Mouse (Mus musculus): ENCODE results near the gene Gm28308. TPM values are rescaled to one million over a fixed set of nuclear protein-coding genes. Genes with fewer than 3 reads are reported as not detected.

The Gm28308 gene
- polyA plus RNA-seq, 1 experiment from 2014 or later, result not detected

DNA sequence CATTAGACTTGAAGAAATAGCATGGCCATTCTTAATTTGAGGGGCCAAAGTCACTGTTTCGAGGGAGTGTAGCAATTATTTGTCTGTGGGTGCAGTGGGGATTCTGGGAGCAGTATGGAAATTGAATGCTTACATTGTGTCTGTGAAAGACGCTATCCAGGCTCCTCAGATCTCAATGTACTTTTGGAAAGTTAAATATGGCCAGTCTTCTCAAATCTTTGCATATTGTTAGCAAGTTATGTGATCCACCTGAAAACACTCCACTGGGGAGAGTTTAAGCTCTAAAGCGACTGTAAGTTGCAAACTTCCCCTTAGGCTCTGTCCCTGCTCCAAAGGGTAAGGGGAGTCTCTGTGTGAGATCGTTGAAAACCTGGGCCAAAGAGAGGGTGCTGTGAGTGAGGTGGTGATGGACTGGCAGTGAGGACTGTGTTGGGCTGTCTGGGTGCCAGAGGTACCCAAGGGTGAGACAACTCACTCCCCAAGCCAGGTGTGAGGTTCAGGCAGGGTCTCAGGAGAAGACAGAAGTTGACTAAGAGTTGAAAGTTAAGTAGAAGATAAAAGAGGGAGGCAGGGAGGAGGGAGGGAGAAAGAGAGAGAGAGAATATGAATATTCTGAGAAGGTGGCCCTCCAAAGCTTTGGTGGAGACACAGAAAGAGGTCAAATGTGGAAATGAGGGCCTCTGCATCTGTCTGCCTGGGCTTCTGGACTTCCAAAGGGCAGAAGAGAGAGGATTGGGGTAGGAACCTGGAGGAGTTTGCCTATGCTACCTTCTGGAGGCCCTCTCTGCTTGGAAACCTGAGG is 6.1 kb downstream of the Gm28308 start:
- Histone ChIP-seq H3K9me3 (ENCODE audit: control insufficient read depth, low read length) (no peaks in the 10 kb centered on the region), H3K4me2 (ENCODE audit: low read length) (peak overlapping the region; percentile 78), H3K4me3 (ENCODE audit: low read depth, low read length) (peak overlapping the region; percentile 67; the same call in 1 of the 2 replicates), H3K36me3 (ENCODE audit: control insufficient read depth, insufficient read depth, low read length) (0 out of 2 replicates have a peak, but pooled peaks cover 4% of the 10 kb centered on the region), H3K9ac (ENCODE audit: low read length) (peak overlapping the region; percentile 49), H3K4me1 (replicated peaks; ENCODE audit: control insufficient read depth, insufficient read depth, low read length) (peaks cover 35% of the 10 kb centered on the region), H3K27me3 (replicated peaks; ENCODE audit: control insufficient read depth, insufficient read depth, low read length) (peaks cover 49% of the 10 kb centered on the region), H3K27ac (ENCODE audit: low read depth) (peak overlapping the region; percentile 66; the same call in 1 of the 2 replicates)
- whole genome bisulfite sequencing, result 26% methylated on average over 4 of the region's 4 CpGs
- ATAC-seq (replicated peaks; ENCODE audit: low FRiP score, low TSS enrichment, low read depth) (no peak), DNase-seq (ENCODE audit: low spot score) (no peak)

DNA sequence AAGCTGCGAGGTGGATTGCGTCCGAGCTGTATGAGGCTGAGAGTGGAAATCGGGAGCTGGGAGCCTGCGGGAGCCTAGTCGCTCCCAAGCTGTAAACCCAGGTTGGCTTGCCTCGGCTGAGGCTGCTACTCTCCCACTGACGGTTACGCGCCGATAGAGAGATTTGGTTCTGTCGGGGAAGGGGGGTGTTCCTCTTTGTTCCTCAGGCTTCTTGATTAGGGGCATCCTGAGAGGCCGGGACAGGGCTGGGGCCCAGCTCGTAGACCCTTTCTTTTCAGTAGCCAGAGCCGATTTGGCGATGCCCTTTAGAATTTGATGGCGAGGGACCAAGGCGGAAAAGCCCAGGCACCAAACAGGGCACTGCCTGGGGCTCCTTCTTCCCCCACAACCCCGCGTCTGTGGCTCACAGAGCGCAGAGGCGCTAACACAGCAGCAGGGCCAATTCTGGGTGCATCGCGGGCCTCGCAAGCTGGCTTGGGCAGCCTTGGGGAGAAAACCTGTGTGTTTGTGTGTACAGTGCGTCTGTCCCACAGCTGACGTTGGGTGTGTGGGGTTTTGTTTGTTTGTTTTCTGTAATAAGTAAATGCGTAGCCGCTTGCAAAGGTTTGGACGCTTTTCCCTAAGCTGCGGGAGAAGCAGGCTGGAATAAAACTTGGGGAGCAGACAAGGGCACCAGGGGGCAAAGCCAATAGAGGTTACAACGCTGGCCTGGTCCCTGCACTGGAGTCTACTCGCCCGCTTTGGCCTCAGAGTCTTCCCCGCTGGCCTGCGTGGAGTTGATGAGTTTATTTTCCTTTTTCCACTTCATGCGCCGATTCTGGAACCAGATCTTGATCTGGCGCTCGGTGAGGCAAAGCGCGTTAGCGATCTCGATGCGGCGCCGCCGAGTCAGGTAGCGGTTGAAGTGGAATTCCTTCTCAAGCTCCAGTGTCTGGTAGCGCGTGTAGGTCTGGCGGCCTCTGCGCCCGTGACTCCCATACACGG is 7.2 kb downstream of the Gm28308 start:
- Histone ChIP-seq H3K9me3 (ENCODE audit: control insufficient read depth, low read length) (no peaks in the 10 kb centered on the region), H3K36me3 (ENCODE audit: control insufficient read depth, insufficient read depth, low read length) (peaks cover 11% of the 10 kb centered on the region; the same call in 1 of the 2 replicates), H3K27me3 (replicated peaks; ENCODE audit: control insufficient read depth, insufficient read depth, low read length) (peaks cover 39% of the 10 kb centered on the region), H3K4me2 (ENCODE audit: low read length) (peak overlapping the region; percentile 78), H3K4me3 (ENCODE audit: low read depth, low read length) (peak overlapping the region; percentile 67), H3K27ac (ENCODE audit: low read depth) (peak overlapping the region; percentile 66), H3K9ac (ENCODE audit: low read length) (peak overlapping the region; percentile 49), H3K4me1 (replicated peaks; ENCODE audit: control insufficient read depth, insufficient read depth, low read length) (peaks cover 40% of the 10 kb centered on the region)
- WGBS, result 20% methylated on average over 55 of the region's 55 CpGs
- ATAC-seq (replicated peaks; ENCODE audit: low FRiP score, low TSS enrichment, low read depth) (no peak), DNase-seq (ENCODE audit: low spot score) (peak; percentile 81)

DNA sequence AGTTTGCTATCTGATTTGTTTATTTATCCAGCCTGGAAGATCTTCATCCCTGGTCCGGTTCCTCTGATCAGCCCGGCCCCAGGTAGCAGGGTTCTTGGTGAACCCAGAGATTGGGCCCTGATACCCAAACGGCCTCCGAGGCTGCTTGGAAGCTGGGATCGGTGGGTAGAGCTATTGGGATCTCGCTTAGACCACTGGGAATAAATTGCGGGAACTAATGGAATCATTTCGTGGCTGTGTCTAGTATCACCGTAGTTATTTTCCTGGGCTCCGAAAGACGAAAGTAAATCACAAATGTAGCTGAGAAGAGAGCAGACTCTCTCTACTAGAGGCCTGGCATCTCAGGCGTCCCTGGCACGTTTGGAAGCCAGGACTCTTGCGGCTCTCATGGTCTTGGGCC is 7.9 kb downstream of the Gm28308 start:
- H3K36me3 ChIP-seq (ENCODE audit: control insufficient read depth, insufficient read depth, low read length), result peaks cover 11% of the 10 kb centered on the region; the same call in 1 of the 2 replicates
- peak overlapping the region; percentile 67 for H3K4me3 ChIP-seq (ENCODE audit: low read depth, low read length)
- WGBS, result 20% methylated on average over 14 of the region's 14 CpGs
- ATAC-seq (replicated peaks; ENCODE audit: low FRiP score, low TSS enrichment, low read depth) (no peak), DNase-seq (ENCODE audit: low spot score) (no peak)
- peaks cover 46% of the 10 kb centered on the region for H3K4me1 ChIP-seq (replicated peaks; ENCODE audit: control insufficient read depth, insufficient read depth, low read length)
- H3K9ac ChIP-seq (ENCODE audit: low read length), result peak overlapping the region; percentile 49
- H3K27ac ChIP-seq (ENCODE audit: low read depth), result peak overlapping the region; percentile 66
- H3K9me3 ChIP-seq (ENCODE audit: control insufficient read depth, low read length), result no peaks in the 10 kb centered on the region
- peak overlapping the region; percentile 78 for H3K4me2 ChIP-seq (ENCODE audit: low read length)
- H3K27me3 ChIP-seq (replicated peaks; ENCODE audit: control insufficient read depth, insufficient read depth, low read length), result peaks cover 33% of the 10 kb centered on the region

DNA sequence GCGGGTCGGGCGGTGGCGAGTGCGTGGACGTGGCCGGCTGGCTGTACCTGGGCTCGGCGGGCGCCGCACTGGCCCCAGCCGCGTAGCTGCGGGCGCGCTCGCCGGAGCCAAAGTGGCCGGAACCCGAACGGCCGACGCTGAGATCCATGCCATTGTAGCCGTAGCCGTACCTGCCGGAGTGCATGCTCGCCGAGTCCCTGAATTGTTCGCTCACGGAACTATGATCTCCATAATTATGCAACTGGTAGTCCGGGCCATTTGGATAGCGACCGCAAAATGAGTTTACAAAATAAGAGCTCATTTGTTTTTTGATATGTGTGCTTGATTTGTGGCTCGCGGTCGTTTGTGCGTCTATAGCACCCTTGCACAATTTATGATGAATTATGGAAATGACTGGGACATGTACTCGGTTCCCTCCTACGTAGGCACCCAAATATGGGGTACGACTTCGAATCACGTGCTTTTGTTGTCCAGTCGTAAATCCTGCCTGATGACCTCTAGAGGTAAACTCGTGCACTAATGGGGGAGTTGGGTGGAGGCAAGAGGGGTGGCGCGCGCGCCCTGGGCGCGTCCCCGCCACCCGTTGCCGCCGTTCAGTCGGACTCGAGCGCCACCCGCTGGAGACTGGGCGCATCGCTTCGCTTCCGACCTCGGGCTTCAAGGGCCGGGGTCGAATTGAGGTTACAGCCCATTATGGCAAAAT is 8.9 kb downstream of the Gm28308 start, which contains the start of gene Hoxa5:
Gene Hoxa5, minus strand, starts transcription at position 538 of the 703 bp plus-strand sequence.
- peak within 1 kb of the TSS; percentile 67 for H3K4me3 ChIP-seq (ENCODE audit: low read depth, low read length)
- WGBS, result 1% methylated on average over 65 of the region's 65 CpGs
- peak; percentile 73; the same call in 1 of the 2 replicates for ATAC-seq (replicated peaks; ENCODE audit: low FRiP score, low TSS enrichment, low read depth)
- no peaks in the 10 kb centered on the region for H3K9me3 ChIP-seq (ENCODE audit: control insufficient read depth, low read length)
- H3K27ac ChIP-seq (ENCODE audit: low read depth), result peak within 1 kb of the TSS; percentile 81
- peak; percentile 97 for DNase-seq (ENCODE audit: low spot score)
- H3K27me3 ChIP-seq (replicated peaks; ENCODE audit: control insufficient read depth, insufficient read depth, low read length), result peaks cover 27% of the 10 kb centered on the region
- H3K4me1 ChIP-seq (replicated peaks; ENCODE audit: control insufficient read depth, insufficient read depth, low read length), result peaks cover 49% of the 10 kb centered on the region
- peak within 1 kb of the TSS; percentile 97 for H3K9ac ChIP-seq (ENCODE audit: low read length)
- peaks cover 11% of the 10 kb centered on the region; the same call in 1 of the 2 replicates for H3K36me3 ChIP-seq (ENCODE audit: control insufficient read depth, insufficient read depth, low read length)
- H3K4me2 ChIP-seq (ENCODE audit: low read length), result peak within 1 kb of the TSS; percentile 78

DNA sequence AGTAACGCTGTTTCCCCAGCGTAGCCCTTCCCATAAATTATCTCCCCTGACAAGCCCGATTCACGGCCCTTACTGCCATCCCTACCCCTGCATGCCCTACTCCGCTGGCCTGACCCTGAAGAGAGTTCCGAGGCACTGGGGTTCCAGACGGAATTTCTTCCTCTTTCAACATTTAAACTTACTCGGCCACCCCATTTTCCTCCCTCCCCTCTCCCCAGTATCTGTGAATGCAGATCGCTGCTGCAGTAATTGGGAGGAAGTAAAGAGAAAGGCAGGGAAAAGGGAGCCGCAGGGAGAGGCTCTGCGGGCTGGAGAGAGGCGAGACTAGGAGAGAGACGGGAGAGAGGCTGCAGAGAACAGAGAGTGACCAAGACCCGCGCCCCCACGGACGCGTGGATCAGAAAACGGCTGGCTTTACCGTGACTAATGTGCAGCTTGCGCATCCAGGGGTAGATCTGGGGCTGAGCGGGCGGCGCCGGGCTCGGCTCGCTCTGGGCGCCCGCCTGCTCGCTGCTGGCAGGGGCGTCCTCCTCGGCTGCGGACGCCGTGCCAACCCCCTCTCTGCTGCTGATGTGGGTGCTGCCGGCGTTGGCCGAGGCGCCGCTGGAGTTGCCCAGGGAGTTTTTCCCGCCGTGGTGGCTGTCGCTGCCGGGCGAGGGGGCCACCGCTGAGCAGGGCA is 9.6 kb downstream of the Gm28308 start:
- Histone ChIP-seq H3K4me2 (ENCODE audit: low read length) (peak overlapping the region; percentile 78), H3K4me1 (replicated peaks; ENCODE audit: control insufficient read depth, insufficient read depth, low read length) (peaks cover 48% of the 10 kb centered on the region), H3K27ac (ENCODE audit: low read depth) (peak overlapping the region; percentile 81), H3K4me3 (ENCODE audit: low read depth, low read length) (peak overlapping the region; percentile 67), H3K27me3 (replicated peaks; ENCODE audit: control insufficient read depth, insufficient read depth, low read length) (peaks cover 24% of the 10 kb centered on the region), H3K36me3 (ENCODE audit: control insufficient read depth, insufficient read depth, low read length) (peaks cover 11% of the 10 kb centered on the region; the same call in 1 of the 2 replicates), H3K9ac (ENCODE audit: low read length) (peak overlapping the region; percentile 97), H3K9me3 (ENCODE audit: control insufficient read depth, low read length) (no peaks in the 10 kb centered on the region)
- DNase-seq (ENCODE audit: low spot score) (peak; percentile 83), ATAC-seq (replicated peaks; ENCODE audit: low FRiP score, low TSS enrichment, low read depth) (0 out of 2 replicates have a peak, but pooled peaks have one; percentile 7)
- WGBS, result 2% methylated on average over 46 of the region's 46 CpGs

DNA sequence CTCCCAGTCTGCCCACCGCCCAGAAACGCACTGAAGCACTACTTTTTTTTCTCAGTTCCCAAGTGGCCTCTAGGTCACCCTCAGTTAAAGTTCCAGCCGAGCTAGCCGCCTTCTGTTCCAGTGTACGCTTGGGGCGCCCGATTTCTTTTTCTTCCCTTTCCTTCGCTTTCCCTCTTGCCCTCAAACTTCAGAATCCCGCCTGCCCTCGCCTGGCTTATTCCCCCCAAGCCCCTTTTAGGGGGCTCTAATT is 10.1 kb downstream of the Gm28308 start:
- ATAC-seq (replicated peaks; ENCODE audit: low FRiP score, low TSS enrichment, low read depth), result no peak
- peak overlapping the region; percentile 78 for H3K4me2 ChIP-seq (ENCODE audit: low read length)
- H3K36me3 ChIP-seq (ENCODE audit: control insufficient read depth, insufficient read depth, low read length), result peaks cover 11% of the 10 kb centered on the region; the same call in 1 of the 2 replicates
- 18% methylated on average over 10 of the region's 10 CpGs for WGBS
- peaks cover 21% of the 10 kb centered on the region for H3K27me3 ChIP-seq (replicated peaks; ENCODE audit: control insufficient read depth, insufficient read depth, low read length)
- peak overlapping the region; percentile 81 for H3K27ac ChIP-seq (ENCODE audit: low read depth)
- DNase-seq (ENCODE audit: low spot score), result peak; percentile 72
- peaks cover 49% of the 10 kb centered on the region for H3K4me1 ChIP-seq (replicated peaks; ENCODE audit: control insufficient read depth, insufficient read depth, low read length)
- H3K9me3 ChIP-seq (ENCODE audit: control insufficient read depth, low read length), result no peaks in the 10 kb centered on the region
- peak overlapping the region; percentile 97 for H3K9ac ChIP-seq (ENCODE audit: low read length)
- H3K4me3 ChIP-seq (ENCODE audit: low read depth, low read length), result peak overlapping the region; percentile 67

DNA sequence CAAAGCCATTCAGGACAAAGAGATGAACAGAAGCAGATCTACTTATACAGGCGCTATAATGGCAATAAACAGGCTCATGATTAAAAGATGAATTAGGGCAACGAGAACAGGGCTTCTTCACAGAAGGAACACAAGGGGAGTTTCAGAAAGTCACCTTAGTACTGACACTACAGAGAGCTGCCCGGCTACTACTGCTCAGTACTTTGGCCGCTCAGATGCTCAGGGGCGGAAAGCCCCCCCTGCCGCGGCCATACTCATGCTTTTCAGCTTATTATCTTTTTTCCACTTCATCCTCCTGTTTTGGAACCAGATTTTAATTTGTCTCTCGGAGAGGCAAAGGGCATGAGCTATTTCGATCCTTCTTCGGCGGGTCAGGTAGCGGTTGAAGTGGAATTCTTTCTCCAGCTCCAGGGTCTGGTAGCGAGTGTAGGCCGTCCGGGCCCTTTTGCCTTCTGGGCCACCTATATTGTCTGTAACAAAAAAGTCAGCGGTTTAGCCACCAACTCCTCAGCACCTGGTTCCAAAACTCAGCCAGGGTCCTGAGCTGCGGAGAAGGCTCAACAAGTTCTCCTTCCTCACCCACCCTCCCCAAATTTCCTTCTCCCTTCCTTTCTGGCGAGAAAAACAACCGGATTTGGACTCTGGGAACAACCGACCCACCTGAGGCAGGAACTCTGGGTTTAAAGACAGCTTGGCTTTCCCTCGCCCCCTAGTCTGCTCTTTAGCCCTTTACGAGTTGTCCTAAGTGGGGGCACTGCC is 10.6 kb downstream of the Gm28308 start:
- H3K4me2 ChIP-seq (ENCODE audit: low read length), result peak overlapping the region; percentile 78

More for the DNA sequence above, 10.6 kb downstream of the Gm28308 start:
- H3K36me3 ChIP-seq (ENCODE audit: control insufficient read depth, insufficient read depth, low read length), result peaks cover 11% of the 10 kb centered on the region; the same call in 1 of the 2 replicates
- H3K9me3 ChIP-seq (ENCODE audit: control insufficient read depth, low read length), result no peaks in the 10 kb centered on the region
- DNase-seq (ENCODE audit: low spot score) (peak; percentile 79), ATAC-seq (replicated peaks; ENCODE audit: low FRiP score, low TSS enrichment, low read depth) (no peak)
- peak overlapping the region; percentile 81 for H3K27ac ChIP-seq (ENCODE audit: low read depth)
- H3K9ac ChIP-seq (ENCODE audit: low read length), result peak overlapping the region; percentile 97
- peak overlapping the region; percentile 67 for H3K4me3 ChIP-seq (ENCODE audit: low read depth, low read length)
- H3K4me1 ChIP-seq (replicated peaks; ENCODE audit: control insufficient read depth, insufficient read depth, low read length), result peaks cover 49% of the 10 kb centered on the region
- WGBS, result 27% methylated on average over 22 of the region's 22 CpGs
- H3K27me3 ChIP-seq (replicated peaks; ENCODE audit: control insufficient read depth, insufficient read depth, low read length), result peaks cover 20% of the 10 kb centered on the region

Data from intestine, embryonic 14.5 days (tissue).